Mouse (Mus musculus) small intestine, adult 2 months (tissue): ENCODE measurements around the gene Plekhm1.
A peak's percentile ranks its signal among the peaks of the same experiment; 100 is the strongest.

Experiments
- CTCF ChIP-seq: fragments of 200-500 bp; IDR thresholded peaks from 2 replicates; pipeline ENCODE4 v1.5.1; 2012; ENCODE audit warnings: low read depth, mild to moderate bottlenecking, control low read depth, inconsistent platforms, low read length, moderate library complexity, mixed read lengths; ENCODE audit not compliant: insufficient replicate concordance, insufficient read length; ENCODE audit errors: extremely low read depth
- POLR2A ChIP-seq: fragments of 200-500 bp; IDR thresholded peaks from 2 replicates; pipeline ENCODE4 v1.6.1; 2012; ENCODE audit warnings: low read depth, mild to moderate bottlenecking, control low read depth, inconsistent platforms, low read length, moderate library complexity

- TF ChIP-seq CTCF (0 out of 2 replicates have a peak, but pooled peaks have one; percentile 28), POLR2A (no peak)
Observed at GRCm38 (mm10) chr11:103333719-103334398, 78.6 kb downstream of the Plekhm1 start.
